Mouse (Mus musculus) gastrocnemius, postnatal 25 days (tissue): ENCODE data around the gene Pif1. TPM values are rescaled to one million over a fixed set of nuclear protein-coding genes. Genes with fewer than 3 reads are reported as not detected.

Experiments used
- DNase-seq: peaks from one replicate; pipeline ENCODE4 v3.0.0; 2022
- total RNA-seq, 2 experiments: library from RNA; stranded (reverse); gene quantifications; 1 replicate in 1 of 2; 2 replicates in 1 of 2; pipeline ENCODE4 v1.2.3; 2021

Pif1 gene
- total RNA-seq, 2 experiments from 2014 or later = not detected

DNA sequence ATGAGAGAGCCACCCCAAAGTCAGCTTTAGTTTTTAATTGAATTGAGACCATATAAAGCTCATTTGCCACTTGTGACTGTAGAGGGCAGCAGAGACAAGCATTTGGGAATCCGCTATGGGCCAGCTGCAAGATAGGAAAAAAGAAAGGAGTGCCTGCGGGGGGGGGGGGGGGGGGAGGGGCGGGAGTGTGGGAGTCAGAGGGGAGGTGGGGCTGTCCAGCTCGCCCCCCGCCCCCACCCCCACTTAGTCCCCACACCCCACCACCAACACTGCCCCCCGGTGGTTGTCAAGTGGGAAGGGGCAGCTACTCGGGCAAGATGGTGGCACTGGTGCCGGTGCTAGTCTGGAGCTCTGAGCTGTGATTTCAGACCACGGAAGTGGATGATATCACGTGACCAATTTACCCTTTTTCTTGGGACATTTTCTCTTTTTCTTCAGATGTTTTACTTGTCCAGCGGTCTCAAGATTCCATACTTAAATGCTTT lies 11.8 kb downstream of the Pif1 start:
- peak; percentile 36 for DNase-seq

- no peak for DNase-seq
These were observed 14.0 kb downstream of the Pif1 start for GRCm38 (mm10) chr9:65600951-65601350.

DNA sequence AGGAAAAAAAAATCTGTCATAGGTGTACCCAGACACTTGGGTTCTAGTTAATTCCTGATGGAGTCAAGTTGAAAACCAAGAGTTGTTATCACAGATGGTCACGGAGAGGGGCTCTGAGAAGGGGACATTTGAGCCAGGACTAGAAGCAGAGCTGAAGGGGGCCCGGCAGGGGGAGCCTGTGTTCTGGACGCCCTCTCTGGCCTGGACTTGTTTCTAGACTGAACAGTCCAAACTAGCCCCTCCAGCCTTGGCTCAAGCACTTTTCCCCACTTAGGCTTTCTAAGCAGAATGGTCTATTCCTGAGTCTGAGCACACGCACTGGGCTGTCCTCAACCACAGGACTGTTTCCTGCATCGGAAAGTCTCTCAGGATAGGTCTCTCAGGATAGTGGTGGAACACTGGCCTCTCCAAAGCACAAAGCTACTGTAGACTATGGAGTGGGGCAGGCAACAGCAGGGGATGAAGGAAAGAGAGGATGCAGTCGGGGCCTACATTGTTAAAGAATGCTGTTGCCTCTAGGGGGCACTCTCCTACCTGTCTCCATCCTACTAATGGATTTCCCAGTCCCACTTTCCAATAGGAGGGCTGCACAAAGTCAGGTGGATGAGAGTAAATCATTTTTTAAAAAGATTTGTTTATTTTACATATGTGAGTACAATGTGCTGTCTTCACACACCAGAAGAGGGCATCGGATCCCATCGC lies 16.6 kb downstream of the Pif1 start:
- DNase-seq = no peak

- peak; percentile 22 for DNase-seq
These were observed 18.6 kb downstream of the Pif1 start for GRCm38 (mm10) chr9:65605471-65606136.

GRCm38 (mm10) chr9:65606321-65607109 lies 19.6 kb downstream of the Pif1 start:
- DNase-seq = no peak

- no peak for DNase-seq
These were observed 20.2 kb downstream of the Pif1 start for GRCm38 (mm10) chr9:65607120-65607519.

DNA sequence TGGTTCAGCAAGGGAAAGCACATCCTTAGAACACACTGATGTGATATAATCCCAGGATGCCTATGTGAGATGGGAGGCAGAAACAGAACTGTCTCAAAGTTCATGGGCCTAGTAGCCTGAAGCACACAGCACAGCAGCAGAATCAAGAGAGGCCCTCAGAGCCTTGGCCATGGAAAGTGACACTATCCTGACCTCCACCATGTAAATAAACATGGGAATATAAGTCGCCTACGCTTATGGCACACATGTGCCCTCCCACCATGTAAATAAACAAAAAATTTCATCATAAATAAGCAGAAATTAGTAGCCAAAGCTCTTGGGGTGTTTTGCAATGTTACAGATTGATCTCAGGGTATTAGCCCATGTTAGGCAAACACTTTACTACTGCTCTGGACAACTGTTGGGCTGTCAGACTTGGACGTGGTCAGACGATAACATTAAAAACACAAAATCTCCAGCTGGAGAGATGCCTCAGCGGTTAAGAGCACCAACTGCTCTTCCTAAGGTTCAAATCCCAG lies 25.1 kb downstream of the Pif1 start:
- DNase-seq = no peak

- DNase-seq = no peak
These were observed 26.1 kb downstream of the Pif1 start for GRCm38 (mm10) chr9:65613098-65613497.

GRCm38 (mm10) chr9:65619311-65619710 lies 32.4 kb downstream of the Pif1 start:
- no peak for DNase-seq

DNA sequence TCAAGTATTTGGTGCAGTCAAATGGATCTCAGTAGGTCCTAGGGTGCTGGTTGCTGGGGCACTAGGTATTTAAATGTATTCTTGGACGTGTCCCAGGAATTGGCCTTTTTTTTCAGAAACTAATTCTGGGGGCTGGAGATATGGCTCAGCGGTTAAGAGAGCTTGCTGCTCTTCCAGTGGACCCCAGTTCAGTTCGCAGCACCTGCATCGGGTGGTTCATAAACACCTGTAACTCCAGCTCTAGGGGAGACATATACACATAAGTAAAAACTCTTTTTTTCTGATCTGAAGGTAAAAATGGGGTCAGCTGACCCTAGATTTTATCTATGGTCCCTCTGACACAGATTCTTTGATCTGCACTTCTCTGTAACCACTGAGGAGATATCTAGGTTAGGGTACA lies 34.2 kb downstream of the Pif1 start:
- DNase-seq = no peak

DNA sequence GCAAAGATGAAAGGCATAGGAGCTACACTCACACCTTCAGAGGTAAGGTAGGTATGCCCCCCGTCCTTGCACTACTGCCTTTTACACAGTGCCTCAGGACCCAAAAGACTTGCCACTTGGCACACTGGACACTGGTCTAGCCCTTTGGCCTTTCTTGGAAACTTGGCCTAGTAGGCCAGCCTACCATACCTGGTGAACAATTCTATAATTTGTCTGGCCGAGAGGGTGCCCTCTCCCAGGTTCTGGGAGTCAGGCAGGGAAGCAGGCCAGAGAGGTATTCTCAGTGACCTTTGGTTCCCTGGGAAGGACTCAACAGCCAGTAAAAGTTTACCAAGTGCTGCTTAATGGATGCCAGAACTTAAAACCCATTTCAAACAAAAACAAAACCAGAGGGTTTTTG lies 34.7 kb downstream of the Pif1 start:
- no peak for DNase-seq

DNA sequence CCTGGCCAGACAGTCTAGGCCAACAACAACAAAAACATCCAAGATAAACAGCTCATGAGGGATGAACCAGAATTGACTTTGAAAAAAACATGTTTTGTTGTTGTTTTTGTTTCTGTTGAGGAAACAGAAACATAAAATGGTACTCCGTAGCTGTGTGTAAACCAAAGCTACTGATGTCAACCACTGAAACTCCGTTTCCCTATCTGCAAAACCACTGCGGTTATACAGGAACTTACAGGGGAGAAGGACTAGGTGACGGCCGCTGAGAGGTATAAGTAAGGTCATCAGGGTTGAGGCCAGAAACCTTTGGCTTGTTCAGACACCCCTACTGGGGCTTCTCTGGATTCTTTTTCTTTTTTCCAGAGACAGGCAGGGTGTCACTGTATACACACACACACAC lies 35.9 kb downstream of the Pif1 start:
- no peak for DNase-seq

DNA sequence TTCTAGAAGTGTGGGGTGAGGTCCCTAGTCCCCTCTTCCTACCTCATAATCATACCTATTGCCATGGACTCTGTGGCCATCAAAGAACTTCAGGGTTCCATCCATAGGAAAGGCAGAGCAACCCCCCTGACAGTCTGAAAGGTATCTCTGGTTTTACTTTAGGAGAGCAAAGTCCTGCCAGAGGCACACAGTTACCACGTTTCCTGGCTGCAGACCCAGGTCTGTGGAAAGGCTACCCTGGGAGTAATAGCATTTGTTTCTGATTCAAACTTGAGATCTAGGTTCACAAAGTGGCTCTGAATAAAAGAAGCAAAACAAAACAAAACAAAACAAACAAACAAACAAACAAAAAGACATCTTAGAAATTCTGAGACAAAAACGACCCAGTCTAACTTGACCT lies 37.3 kb downstream of the Pif1 start:
- no peak for DNase-seq

DNA sequence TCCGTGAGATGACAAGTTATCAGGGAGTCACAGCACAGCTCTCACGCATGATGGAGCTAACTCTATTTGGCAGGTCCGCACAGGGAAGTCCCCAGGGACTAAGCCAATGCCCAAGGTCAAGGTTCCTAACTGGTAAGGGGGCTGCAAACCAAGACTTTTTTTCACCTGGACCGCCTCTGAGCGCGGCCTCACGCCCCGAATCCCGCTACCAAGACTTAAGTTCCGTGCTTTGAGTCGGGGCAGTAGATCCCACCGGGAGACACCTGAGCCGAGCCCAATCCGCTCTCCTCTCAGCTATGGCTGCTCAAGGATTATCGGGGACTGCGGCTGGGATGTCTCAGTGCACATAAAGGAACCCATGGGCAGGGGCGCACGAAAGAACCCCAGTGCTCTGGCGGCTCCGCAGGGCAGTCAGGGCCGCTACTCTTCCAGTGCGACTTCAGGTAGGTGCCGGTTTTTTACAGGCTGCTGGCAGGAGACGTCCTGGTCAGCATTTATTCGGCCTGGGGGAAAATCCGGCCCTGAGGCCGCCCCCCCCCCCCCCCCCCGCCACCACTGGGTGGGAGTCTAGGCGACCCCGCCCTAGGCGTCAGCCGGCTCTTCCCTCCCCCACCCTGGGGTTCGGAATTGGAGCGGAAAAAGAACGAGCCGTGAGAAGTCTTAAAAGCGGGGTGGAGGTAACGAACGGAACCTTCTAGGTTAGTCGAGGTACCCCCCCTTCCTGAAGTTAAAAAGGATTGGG lies 42.2 kb downstream of the Pif1 start, which contains the start of gene Rbpms2:
Gene Rbpms2, plus strand, starts transcription at position 624 of the 742 bp plus-strand sequence.
- no peak for DNase-seq

DNA sequence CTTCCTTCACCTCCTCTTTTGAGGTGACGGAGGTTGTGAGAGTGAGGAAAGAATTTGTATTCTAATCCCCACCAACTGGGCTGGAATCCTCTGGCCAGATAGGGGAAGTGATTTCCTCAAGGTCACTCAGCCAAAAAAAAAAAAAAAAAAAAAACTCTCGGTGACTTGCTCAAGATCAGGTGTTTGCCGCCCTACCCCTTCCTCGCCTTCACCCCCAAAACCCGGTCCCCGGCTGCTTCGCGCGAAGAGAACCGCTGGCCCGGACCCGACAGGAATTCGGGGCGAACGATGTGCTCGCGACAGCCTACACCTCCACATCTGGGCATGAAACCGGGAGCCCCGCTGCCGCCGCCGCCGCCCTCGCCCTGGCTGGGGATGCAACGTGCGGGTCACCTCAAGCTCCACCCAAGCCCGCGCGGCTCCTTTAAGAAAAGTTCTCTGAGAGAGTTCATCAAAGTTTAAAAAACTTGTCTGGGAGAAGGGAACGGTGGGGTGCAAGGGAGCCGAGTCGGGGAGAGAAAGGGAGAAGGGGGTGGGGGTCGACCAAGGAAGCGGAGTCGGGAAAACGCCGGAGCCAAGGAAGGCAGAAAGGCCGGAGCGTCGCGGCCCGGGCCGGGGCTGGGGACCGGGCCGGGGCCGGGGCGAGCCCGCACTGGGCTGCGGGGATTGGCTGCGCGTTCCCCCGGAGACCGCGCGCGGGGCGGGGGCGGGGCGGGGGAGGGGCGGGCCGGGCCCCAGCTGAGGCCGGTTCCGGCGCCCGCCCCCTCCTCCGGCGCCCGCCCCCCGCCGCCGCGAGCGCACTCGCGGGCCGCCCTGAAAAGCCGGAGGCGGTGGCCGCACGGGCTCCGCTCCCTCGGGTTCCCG lies 43.0 kb downstream of the Pif1 start:
- peak; percentile 71 for DNase-seq

- DNase-seq = peak; percentile 18
These were observed 43.8 kb downstream of the Pif1 start for GRCm38 (mm10) chr9:65630631-65631353.

DNA sequence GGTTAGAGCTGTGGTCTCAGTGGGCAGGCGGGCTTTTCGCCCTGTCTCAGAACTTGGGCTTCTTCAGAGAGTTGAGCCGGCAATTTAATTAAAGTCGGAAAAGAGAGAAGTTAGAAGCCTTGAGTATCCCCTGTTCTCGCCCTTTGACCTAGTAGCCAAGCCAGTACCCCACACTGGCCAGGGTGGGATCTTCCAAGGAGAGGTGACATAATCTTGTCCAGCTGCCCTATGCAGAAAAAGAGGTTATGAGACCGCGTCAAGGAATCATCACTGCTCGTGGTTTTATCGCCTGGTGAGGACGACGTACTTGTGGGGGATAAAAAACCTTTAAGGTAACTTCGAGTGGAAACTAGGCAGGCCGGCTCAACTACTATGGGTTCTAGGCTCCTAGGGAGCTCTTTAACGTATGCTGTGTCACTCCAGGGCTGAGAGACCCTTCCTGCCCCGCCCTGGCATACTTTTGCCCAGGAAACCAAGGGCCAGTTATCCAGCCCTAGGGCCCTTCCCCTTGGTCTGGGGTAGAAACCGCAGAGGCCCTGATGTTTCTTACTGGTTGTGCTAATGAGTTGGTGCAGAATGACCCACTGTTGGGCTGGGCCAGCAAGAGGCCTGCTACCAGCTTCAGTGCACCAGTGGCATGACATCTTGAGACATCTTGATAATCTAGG lies 44.5 kb downstream of the Pif1 start:
- no peak for DNase-seq

DNA sequence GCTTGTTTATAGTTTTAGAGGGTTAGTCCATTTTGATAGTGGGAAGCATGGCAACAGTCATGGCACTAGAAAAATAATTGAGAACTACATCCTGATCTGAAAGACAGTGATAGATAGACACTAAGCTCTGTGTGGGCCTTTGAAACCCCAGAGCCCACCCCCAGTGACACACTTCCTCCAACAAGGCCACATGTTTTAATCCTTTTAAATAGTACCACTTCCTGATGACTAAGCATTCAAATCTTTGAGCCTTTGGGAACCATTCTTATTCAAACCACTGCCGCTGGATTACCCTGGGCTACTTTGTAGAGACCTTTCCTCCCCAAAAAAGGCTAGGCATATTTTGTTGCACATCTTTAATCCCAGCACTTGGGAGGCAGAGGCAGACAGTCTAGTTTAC lies 48.8 kb downstream of the Pif1 start:
- no peak for DNase-seq

- DNase-seq = no peak
These were observed 50.0 kb downstream of the Pif1 start for GRCm38 (mm10) chr9:65636926-65637325.

- no peak for DNase-seq
These were observed 52.1 kb downstream of the Pif1 start for GRCm38 (mm10) chr9:65639065-65639464.
